Mouse (Mus musculus): ENCODE measurements around the gene Tmco1.

Gene Tmco1

GRCm38 (mm10) chr1:167308261-167309054 lies at the start of gene Tmco1:
Gene Tmco1 (plus strand): TSS chr1:167308378.
- peak; percentile 97 for DNase-seq (ENCODE audit: low read depth)

DNA sequence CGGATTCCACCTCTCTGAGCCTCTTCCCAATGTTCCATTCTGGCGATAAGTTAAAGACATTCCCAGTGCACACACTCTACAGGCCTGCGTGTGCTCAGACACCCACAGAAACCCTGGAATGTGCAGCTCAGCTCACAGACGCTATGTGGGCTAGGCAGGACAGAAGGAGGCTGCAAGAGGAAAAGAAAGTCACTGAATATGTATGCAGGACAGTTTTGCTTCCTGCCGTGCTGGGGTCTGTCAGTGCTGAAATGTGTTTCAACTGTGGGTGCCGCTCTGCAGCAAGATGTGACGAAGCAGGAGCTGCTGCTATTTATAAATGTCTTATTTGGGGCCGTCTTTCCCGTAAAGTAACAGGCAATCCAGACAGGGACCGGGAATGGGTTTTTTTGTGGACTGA lies 48.5 kb upstream of the Tmco1 start:
- no peak for DNase-seq (ENCODE audit: low read depth)

GRCm38 (mm10) chr1:167261750-167262149 lies 46.4 kb upstream of the Tmco1 start:
- no peak for DNase-seq (ENCODE audit: low read depth)

GRCm38 (mm10) chr1:167262489-167263041 lies 45.6 kb upstream of the Tmco1 start:
- DNase-seq (ENCODE audit: low read depth) = no peak

DNA sequence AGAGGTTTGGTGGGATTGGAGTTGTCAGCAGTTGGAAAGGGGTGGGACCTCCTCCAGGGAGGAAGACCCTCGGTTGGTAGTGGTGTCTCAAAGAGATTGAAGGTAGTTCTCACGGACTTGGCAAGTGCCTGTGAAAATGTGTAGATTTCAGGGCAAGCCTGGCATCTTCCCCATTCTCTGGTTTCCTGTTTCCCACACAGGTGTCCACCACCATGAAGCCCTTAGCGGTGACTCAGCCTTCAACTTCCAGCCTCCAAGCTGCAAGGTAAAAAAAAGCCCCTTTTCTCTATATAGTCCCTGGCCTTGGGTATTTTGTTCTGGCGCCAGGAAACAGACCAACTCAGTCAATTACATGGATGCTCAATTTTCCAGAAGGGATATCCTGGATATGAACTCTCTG lies 42.8 kb upstream of the Tmco1 start:
- DNase-seq (ENCODE audit: low read depth) = no peak

DNA sequence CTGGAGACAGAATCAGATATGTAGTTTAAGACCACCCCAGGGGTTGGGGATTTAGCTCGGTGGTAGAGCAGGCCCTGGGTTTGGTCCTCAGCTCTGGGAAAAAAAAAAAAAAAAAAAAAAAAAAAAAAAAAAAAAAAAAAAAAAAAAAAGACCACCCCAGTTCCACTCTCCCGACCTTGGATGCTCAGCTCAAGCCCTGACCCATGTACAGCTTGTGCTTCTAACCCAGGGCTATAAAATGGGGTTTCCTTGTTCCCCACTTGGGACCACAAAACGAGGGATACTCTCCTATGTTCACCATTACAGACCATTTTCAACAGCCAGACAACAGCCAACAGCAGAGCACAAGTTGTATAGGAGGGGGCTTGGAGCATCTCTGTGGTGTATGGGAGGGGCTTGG lies 41.5 kb upstream of the Tmco1 start:
- no peak for DNase-seq (ENCODE audit: low read depth)

DNA sequence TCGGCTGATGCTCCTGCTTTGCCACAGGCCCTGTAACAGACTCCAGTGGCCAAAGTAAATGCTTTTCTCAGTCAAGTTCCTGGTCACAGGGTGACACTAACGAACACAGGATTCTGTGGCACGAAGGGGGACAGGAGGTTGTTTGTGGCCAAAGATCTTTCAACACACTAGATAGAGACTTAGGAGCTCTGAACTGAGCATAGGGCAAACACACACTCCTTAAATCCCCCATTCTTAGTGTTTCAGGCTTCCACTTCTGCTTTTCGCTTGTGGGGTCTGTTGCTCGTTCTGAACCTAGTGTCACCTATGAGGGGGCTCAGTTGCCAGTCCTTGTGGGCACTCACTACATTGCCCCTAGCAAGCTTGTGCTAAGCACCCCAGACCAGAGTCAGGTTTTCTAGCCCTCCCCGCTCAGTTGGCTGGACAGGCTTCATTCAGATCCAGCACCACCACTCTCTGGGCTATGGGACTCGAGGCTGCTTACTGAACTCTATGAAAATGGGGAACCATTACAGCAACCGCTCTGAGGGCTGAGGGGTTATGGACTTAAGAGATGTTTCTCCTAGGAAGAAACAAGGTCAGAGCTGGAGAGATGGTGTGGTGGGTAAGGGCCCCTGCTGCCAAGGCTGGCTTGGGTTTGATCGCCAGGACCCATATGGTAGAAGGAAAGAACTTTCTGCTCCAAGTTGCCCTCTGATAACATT lies 39.7 kb upstream of the Tmco1 start:
- DNase-seq (ENCODE audit: low read depth) = no peak

- DNase-seq (ENCODE audit: low read depth) = peak; percentile 66
These were observed 38.8 kb upstream of the Tmco1 start for GRCm38 (mm10) chr1:167269350-167269811.

DNA sequence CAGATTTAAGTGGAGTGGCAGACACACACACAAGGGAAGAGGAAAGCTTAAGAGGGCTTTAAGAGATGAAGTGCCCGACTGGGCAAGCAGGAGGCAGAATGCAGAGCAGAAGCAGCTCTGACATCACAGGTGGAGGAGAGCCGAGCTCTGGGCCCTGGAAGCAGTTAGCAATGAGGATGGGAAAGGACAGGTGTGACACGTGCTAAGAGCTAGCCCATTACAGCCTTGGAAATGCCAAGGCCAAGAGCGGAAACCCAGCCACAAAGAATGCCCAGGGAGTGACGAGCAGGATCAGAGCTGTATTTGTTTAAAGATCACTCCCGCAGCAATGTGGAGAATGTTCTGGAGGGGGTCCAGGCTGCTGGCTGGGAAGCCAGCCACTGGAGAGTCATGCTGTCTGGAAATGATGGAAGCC lies 38.3 kb upstream of the Tmco1 start:
- DNase-seq (ENCODE audit: low read depth) = no peak

DNA sequence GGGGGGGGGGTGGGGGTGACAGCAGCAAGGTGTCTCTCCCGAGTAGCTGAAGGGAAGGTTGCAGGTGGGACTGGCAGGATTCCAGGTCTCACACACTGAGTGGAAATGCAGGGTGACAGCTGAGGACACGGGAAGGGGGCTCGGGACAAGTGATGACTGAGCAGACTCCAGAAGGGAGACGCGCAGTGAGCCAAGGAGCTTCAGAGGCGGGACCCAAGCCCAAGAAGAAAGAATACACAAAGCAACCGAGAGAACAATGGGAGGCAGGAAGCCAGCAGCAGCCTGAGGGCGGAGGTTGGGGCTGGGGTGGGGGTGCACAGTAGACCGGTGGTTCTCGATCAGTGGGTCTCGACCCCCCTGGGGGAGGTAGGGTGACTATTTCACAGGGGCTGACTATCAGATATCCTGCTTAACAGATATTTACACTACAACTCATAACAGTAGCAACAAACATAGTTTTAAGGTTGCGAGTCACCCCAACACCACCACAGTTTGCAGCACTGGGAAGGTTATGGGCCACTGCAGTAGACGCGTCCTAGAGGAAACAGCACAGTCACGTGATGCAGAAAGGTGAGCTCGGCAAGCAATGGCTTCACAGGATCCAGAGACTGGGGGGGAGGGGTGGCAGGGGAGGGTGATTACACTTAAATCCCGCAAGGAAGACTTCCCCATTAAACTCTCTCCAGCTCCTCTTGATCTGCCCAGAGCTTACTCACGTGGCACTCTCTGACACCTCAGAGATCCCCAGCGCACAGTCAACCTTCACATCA lies 37.7 kb upstream of the Tmco1 start:
- peak; percentile 57 for DNase-seq (ENCODE audit: low read depth)

DNA sequence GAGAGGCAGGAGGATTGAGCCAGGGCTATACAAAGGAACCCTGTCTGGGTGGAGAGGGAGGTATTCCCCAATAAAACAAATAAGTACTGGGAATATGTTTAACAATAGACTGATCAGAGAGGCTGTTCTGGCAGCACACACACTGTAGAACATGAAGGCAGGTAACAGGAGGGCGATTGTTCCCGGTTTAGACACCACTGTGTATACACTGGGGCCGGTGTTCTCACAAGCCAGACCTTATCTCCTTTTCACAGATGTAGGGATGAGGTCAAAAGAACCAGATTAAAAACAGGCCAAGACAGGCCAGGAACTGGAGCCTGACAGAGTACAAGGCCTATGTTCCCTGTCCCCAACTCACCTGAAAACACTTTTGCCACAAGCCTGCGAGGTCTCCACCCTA lies 36.9 kb upstream of the Tmco1 start:
- DNase-seq (ENCODE audit: low read depth) = no peak

DNA sequence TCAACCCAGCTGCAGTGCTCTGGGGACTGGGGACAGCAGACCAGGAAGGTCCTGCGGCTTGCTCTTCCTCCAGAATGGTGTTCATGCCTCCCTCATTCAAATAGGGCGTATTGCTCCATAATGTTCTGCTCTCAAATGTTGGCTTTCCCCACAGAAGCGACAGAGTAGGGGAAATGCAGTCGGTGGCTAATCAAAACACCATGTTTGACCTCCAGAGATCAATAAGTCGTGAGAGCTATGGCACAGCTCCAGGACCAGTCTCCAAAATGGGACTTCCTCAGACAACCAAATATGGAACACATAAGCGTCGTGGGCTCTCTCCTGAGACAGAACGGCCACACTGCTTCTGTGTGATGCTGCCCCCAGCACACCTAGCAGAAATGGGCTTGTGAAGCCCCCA lies 36.3 kb upstream of the Tmco1 start:
- DNase-seq (ENCODE audit: low read depth) = no peak

DNA sequence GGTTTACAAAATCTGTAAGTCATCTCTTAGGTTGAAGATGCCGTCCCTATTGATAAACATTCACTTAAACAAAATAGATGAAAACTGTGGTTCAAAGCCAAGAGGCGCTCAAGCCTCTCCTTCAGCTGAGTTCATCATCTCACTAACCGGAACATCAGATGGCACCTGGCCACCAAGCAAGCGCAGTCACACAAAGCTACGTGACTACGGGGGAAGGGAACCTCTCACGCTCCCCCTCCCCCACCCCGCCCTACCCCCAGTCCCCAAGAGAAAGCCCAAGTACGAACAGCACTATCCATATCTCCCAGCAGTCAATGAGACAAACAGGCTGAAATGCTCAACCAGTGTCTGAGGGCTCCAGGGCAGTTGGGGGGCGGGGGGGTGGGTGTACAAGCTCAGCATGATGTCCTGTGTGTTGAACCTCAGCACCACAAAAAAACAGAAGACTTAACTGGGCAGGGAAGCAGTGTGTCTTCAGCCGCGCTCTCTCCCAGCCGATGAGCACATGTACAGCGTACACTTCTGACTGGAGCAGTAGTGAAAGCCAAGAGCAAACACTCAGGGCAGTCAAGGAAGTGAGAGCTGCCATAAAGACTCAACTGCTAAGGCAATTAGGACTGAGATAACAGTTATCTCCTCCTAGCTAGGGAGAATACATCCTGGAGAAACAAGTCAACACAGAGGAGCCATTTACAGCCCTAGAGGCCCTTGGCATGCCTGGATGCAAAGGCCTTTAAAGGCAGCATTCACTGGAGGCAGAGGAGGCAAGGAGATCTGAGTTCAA lies 34.6 kb upstream of the Tmco1 start:
- peak; percentile 46 for DNase-seq (ENCODE audit: low read depth)

DNA sequence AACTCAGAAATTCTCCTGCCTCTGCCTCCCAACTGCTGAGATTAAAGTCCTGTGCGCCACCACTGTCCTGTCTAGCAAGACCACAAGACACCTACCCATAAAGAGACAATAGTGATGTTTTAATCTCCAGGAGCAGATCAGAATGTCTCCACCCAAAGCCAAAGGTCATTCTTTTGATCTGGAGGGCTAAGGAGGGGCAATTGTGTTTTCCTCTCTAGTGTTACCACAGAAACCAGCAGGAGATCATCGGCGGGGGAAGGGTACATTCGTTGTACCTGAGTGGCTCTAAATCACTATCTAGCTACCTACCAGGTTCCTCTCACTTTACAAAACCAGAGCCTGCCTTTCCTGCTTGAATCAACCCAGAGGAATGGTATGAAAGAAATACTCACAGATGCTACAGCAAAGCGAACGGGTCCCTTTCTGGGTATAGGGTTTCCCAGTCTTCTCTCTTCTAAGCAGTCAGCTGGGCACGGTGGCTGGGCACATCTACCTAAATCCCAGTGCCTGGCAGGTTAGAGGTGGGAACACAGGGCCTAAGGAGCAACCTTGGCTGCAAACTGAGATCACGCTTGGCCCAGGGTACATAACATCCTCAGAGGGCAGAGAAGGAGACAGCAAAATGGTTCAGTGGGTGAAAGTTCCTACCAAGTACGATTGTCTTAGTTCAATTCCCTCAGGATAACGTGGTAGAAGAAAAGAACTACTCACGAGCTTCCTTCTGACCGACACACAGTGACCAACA lies 33.4 kb upstream of the Tmco1 start:
- no peak for DNase-seq (ENCODE audit: low read depth)

GRCm38 (mm10) chr1:167278395-167278794 lies 29.8 kb upstream of the Tmco1 start:
- no peak for DNase-seq (ENCODE audit: low read depth)

- no peak for DNase-seq (ENCODE audit: low read depth)
These were observed 28.9 kb upstream of the Tmco1 start for GRCm38 (mm10) chr1:167279160-167279715.

GRCm38 (mm10) chr1:167280061-167280460 lies 28.1 kb upstream of the Tmco1 start:
- DNase-seq (ENCODE audit: low read depth) = peak; percentile 70

- DNase-seq (ENCODE audit: low read depth) = no peak
These were observed 26.1 kb upstream of the Tmco1 start for GRCm38 (mm10) chr1:167282112-167282511.

GRCm38 (mm10) chr1:167282768-167283167 lies 25.4 kb upstream of the Tmco1 start:
- DNase-seq (ENCODE audit: low read depth) = no peak

- peak; percentile 64 for DNase-seq (ENCODE audit: low read depth)
These were observed 24.5 kb upstream of the Tmco1 start for GRCm38 (mm10) chr1:167283441-167284257.

All from naive thymus-derived CD4-positive, alpha-beta T cell, adult 2 months (primary cell).